Mouse (Mus musculus) mouse trophoblast stem cell (cell line): Measurements from ENCODE around the gene Tmem170b.

Experiments
- in situ Hi-C, 2 experiments: fragments of 300-500 bp; cut with MseI, MboI; formaldehyde crosslinking; loops; 2 replicates in 1 of 2; 3 replicates in 1 of 2; pipeline ENCODE4 v1.15.1; 2025

Gene Tmem170b

GRCm38 (mm10) chr13:41605099-41606010, at the start of gene Tmem170b:
TSS of gene Tmem170b (plus strand) at chr13:41605907.
- in situ Hi-C loops, result no loop called here

DNA sequence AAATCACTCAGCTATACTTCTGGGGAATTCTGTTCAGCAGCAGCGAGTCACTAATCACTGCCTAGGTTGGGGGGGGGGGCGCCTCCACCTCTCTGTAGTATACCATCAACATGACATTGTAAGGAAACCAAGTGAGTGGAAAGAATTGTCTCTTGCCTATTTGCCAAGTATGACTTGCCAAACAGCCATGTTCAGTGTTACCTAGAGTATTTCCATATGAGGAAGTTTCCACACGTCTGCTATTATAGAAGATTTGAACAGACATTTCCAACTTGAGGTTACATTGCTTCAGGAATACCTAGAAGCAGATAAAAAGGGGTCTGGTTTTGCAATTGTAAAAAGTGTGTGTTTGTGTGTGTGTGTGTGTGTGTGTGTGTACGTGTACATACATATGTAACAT, 44.7 kb upstream of the Tmem170b start:
- in situ Hi-C loops, result no loop called here

DNA sequence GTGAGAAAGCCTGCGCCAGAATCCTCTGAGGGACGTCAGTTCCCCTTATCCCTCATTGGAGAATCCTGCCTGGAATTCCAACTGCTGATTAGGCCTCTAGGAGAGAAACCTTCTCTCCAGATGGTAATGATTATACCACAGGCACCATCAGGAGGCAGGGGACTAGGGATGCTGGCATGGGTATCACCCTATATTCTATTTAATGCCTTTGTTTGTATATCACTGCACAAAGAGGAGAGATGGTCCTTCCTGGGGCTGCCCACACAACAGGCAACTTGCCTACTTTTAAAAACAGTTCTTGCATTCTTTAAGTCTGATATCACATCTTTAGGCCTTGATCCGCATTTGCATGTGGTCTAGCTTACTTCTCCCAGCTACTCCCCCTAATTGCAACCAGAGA, 37.3 kb upstream of the Tmem170b start:
- in situ Hi-C loops, result no loop called here

DNA sequence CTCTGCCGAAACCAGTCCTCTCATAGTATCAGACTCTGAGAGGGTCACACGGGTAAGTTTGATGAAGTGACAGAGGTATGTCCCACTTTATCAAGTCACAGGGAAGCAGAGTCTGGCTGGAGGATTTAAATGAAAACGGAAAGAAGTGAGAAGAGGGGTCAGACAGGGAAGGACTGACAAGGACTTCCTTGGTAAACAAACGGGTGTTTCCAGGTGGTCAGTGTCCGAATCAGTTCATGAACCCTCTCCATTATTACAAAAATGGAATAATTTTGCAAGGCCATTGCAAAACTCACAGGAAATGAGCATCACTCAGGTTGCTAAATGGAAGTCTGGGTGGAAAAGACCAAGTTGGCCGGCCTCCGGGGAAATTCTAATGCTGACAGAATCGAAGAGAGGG, 36.8 kb upstream of the Tmem170b start:
- in situ Hi-C loops, result no loop called here

DNA sequence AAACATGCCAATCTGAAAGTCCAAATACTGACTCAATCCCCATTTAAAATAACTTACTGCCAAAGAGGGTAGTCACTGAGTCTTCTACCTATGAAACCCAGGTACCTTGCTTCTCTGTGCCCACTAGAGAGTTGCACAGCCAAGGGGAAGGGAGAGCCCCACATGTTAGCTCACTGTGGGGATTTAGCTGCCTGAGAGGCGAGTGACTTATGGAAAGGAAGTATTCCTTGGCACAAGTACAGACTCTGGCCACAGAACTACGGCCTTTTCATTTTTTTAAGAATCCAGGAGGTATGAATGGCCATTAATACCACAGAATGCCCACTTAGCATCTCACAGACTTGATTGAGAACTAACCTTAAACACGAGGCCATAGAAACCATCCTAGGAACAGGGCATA, 35.9 kb upstream of the Tmem170b start:
- in situ Hi-C loops, result loop anchor here (5.0 kb wide), 1 partner anchor 287 kb away; no protein-coding TSS in a partner anchor

- in situ Hi-C loops, result loop anchor here (5.0 kb wide), 1 partner anchor 289 kb away; no protein-coding TSS in a partner anchor
These were observed 34.0 kb upstream of the Tmem170b start for GRCm38 (mm10) chr13:41571368-41572350.

DNA sequence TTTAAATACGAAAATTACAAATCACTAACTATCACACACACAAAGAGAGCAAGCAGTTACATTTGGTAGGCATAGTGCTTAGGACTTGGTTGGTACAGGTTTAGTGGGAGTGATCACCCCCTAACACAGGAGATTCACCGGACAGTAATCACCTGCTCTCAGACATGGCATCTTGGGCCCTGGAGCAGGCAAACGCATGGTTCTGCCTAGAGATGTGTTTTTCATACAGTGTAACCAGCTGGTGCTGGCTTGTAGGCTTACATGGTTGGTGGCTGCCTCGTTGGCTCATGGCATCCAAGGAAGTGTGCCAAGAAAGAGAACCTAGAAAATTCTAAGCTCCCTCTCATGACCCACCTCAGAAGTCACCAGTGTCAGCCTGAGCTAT, 33.4 kb upstream of the Tmem170b start:
- in situ Hi-C loops, result loop anchor here (5.0 kb wide), 1 partner anchor 290 kb away; no protein-coding TSS in a partner anchor

- in situ Hi-C loops, result loop anchor here (5.0 kb wide), 1 partner anchor 291 kb away; no protein-coding TSS in a partner anchor
These were observed 32.4 kb upstream of the Tmem170b start for GRCm38 (mm10) chr13:41573126-41573846.

- in situ Hi-C loops, result no loop called here
These were observed 24.6 kb upstream of the Tmem170b start for GRCm38 (mm10) chr13:41581058-41581457.

DNA sequence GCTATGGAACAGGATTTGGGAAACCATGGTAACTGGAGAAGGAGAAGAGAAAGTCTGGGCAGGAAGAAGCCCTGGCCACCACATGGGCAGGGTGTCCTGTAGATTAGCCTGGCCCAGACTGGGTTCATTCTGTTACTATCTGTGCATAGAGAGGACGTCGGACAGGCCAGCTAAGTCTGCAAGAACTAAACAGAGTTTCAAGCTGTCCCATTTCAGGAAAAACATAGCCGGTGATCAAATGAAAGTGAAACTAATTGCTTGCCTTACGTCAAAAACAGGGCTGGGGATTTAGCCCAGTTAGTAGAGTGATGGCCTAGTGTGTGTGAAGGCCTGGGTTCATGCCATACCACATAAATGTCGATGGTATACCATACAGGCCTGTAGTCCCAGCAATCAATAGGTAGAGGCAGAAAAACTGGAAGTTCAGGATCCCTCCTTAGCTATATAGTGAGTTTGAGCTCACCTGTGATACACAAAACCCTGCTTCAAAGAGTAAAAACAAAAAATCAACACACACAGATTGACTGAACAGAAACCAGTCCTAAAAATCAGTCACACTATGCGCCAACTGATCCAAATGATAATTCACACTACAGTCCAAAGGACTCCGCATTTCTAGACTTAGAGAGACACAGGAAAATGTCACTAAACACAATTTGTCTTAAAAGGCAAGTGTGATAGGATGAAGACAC, 21.9 kb upstream of the Tmem170b start:
- in situ Hi-C loops, result no loop called here

DNA sequence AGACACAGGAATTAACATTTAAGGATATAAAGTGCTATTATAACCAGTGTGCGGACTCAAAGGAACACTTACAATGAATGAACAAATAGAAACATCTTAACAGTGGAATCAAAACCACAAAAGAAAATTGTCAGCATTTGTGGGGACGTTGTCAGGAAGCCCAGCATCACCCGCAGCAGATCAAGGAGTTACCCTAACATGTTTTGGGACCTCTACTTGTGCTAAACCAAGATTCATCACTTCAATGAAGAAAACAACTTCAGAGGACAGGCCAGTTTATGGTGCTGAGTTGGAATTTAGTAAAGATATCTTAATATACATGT, 21.4 kb upstream of the Tmem170b start:
- in situ Hi-C loops, result no loop called here

DNA sequence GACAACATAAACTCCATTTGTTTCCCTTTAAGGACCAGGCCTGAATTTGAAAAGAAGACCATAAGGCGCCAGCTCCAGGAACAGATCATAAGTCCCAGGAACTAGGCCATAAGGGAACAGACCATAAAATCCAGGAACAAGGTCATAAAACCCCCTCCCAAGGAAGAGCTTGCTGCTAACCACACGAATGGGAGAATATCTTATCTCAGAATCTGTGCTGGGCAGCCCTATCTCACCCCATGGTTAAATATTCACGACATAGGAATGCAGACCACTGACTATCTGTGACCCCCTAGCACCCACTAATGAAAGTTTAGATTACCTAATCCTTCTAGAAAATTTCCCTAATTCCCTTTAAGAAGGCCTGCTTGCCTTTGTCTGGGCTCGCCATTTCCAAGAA, 20.8 kb upstream of the Tmem170b start:
- in situ Hi-C loops, result no loop called here

- in situ Hi-C loops, result no loop called here
These were observed 9.0 kb upstream of the Tmem170b start for GRCm38 (mm10) chr13:41596678-41597077.

GRCm38 (mm10) chr13:41599977-41600376, 5.7 kb upstream of the Tmem170b start:
- in situ Hi-C loops, result no loop called here

- in situ Hi-C loops, result no loop called here
These were observed 4.7 kb upstream of the Tmem170b start for GRCm38 (mm10) chr13:41601056-41601455.

GRCm38 (mm10) chr13:41603921-41604466, 1.7 kb upstream of the Tmem170b start:
- in situ Hi-C loops, result no loop called here

DNA sequence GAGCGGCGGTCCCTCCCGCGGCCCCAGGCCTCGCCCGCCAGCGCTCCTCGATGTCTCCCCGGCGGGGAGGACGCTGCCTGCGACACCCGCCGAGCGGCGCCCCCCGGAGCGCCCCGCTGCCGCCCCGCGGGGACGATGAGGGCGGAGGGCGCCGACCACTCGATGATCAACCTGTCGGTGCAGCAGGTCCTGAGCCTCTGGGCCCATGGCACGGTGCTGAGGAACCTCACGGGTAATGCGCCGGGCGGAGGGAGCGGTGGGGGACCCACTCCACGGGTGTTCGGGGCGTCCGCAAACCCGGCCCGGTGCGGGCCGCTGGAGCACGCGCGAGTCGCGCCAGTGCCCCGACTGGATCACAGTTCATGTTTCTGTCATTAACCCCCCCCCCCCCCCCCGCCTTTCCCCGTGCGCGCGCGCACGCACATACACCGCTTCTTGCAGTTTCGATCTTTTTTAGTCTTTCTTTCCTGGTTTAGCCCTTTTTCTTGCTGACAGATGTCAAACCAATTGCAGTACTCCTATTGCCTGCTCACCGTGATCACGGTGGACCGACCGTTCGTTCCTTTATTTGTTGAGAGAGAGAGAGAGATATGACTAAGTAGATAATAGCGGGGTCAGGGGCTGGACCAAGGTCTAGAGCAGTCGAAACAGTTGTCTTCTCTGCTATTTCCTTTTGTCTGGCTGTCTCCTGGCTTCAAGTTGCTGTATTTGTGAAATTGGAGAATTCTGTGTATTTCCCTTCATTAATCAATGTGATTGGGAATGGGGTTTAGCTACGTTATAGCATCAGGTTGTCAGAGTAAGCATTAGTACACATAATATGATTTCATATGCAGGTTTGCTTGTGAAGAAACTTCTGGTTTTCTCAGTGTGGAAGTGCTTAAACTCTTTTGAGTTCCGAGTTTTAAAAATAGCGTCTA, 634 bp downstream of the Tmem170b start:
- in situ Hi-C loops, result no loop called here

DNA sequence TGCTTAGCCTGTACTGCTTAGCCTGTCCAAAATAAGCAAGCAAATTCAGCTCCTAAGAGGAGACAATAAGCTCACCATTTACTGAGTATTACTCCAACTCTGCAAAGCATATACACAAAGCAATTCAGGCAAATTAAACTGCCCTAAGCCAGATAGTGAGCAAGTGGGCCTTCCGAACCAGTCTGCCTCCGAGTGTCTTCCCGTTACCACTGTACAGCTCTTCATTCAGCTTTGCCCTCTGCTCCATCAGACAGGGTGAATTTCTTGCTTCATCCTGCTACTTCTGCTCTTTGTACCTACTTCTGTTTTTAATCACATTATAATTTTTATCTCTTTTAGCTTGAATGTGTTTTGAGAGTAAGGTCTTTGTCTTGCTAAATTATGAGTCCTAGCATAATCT, 1.9 kb downstream of the Tmem170b start:
- in situ Hi-C loops, result no loop called here

DNA sequence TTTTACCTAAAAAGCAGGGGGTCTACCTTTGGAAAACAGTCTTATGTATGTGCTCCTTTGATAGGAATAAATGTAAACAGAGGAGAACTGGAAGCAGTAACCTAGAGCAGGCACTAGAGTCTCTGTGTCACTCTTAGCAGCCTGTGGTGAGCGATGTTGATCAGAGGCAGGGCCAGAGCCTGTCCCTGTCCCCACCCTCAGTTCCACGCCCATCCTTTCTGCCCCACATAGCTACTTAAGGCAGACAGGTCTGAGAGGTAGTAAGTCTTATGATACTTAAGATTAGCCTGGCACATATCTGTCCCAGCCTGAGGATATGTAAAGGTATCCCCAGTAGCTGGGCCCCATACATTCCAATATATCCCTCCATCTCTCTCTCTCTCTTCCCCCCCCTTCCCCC, 2.9 kb downstream of the Tmem170b start:
- in situ Hi-C loops, result no loop called here

GRCm38 (mm10) chr13:41611046-41611445, 5.3 kb downstream of the Tmem170b start:
- in situ Hi-C loops, result no loop called here
